Mouse (Mus musculus): ENCODE measurements around the gene Stim2.

GRCm38 (mm10) chr5:53977060-53977459 is 21.2 kb upstream of the Stim2 start:
- TF ChIP-seq CTCF (IDR thresholded peaks at IDR 0.05; ENCODE audit: control insufficient read depth, insufficient read depth, insufficient read length) = no peak
- no peak for TF ChIP-seq MAX (IDR thresholded peaks at IDR 0.05)
- no peak for TF ChIP-seq MYOG (IDR thresholded peaks at IDR 0.05; ENCODE audit: control insufficient read depth, extremely low read depth, insufficient read length)
- no peak for TF ChIP-seq FOSL1 (IDR thresholded peaks at IDR 0.05; ENCODE audit: insufficient read depth, low read length, poor library complexity, severe bottlenecking)
- no peak for TF ChIP-seq USF1 (IDR thresholded peaks at IDR 0.05; ENCODE audit: low read depth)
- no peak for TF ChIP-seq CEBPB (IDR thresholded peaks at IDR 0.05; ENCODE audit: low read depth)
- TF ChIP-seq MYOD1 (IDR thresholded peaks at IDR 0.05; ENCODE audit: control insufficient read depth, insufficient read length, low read depth) = no peak

Data from C2C12 (cell line).